Mouse (Mus musculus) left cerebral cortex, adult 8-10 months (tissue): ENCODE measurements around the gene Mrps14. TPM values are rescaled to one million over a fixed set of nuclear protein-coding genes. Genes with fewer than 3 reads are reported as not detected.

Source experiments
- DNase-seq, 2 experiments: peaks; one replicate each; pipeline ENCODE4 v3.0.0; 2022; ENCODE audit warnings: low spot score in 2 of 2
- total RNA-seq, 4 experiments: library from RNA; stranded (reverse); gene quantifications; 2 replicates each; pipeline ENCODE4 v1.2.4; 2022

Gene Mrps14
- total RNA-seq, 4 experiments from 2014 or later: 61.1 to 68.7 (median 63.9) TPM

DNA sequence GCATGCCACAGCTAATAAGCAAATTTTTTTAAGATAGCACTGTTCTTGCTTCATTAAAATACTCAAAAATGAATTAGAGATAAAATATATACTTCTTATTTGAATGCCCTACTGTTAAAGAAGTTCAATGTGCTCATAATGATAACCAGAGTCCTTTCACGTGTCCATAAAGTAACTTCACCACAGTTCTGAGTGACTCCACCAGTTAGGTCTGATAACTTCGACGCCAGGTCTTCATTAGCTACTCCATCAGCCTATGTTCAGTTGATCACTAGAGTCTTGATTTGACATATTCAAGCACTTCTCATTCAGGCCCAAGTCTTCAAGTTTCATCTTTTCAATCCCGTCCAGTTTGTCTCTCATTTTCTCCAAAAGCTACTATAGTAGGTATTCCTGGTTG is 32.2 kb downstream of the Mrps14 start:
- DNase-seq: no peak

DNA sequence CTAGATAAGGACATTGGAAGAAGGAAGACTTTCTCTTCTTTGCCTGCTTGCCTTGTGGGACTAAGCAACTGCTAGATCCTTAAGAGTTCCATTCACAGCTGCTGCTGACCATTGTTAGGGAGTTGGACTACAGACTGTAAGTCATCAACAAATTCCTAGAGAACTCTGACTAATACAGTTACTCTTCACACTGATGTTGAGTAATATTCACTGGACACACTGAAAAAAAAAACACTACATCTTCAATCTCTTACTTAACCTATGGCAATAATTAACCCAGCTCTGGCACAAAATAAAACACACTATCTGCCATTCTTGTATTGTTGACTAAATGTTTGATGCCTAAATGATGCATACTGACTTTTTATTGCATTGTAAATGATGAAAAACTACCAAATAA is 32.8 kb downstream of the Mrps14 start:
- no peak for DNase-seq

DNA sequence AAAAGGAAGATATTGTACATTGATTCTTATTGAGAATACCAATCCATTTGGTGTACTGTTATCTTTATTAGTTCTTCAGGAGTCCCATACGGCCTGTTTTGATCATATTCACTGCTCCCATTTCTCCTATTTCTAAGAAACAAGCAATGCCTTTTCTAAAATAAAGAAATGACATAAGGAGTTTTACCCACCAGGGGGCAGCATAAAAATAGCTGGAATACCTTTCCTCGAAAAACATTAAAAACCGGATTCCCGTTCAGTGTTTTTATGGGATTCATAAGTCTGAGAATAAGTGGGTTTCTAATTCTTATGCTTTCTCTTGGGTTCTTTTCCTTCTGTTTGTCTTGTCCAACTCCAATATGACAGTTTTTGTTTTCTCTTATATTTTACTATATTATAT is 36.0 kb downstream of the Mrps14 start:
- DNase-seq: no peak

DNA sequence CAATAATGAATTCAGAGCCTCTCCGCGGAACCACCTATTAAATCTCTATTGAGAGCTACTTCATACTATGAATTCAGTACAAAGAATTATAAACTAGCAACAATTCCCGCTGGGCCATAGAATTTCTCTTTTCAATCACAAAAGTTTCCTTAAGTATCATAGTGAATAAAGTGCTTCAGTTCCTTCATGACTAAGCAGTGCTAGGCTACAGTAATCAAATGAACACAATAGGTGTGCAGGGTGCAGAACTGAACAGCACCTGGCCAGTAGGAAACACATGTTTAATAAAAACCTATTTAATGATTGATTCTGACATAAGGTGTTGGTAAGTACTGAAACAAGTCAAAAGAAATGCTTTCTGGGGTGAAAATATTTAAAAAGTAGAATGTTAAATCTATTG is 37.1 kb downstream of the Mrps14 start:
- no peak for DNase-seq

DNA sequence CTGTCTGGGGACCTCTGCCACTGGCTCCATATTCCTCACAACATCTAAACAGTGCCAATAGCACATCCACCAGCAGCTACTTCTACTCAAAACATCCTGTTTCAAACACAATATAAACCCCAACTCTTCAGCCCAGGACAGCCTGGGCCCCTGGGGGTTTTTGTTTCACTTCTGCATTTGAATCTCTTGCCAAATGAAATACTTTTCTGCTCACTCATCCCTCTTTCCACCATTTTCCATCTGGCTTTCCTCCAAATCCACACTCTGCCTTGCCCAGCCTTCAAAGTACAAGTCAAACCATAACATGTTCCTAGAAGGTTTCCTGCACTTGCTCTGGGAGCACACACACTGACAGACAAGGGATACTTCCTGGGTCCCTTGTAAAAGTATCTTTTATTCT is 38.9 kb downstream of the Mrps14 start:
- no peak for DNase-seq

DNA sequence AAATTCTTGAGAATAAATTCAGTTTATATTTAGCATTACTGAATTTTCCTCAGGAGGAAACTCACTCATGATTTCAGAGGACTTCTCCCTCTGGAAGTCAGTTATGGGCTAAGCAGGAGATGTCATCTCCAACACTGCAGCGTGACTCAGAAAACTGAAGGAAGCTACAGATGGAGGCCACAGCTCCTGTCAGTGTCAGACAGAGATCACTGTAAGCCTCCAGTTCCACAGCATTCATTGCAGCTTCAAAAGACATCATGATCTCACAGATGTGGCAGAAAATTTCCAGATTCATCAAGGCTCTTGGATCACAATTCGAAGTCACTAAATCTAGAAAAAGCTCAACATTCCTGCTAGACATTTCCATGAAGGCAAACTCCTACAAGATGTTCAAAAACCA is 43.0 kb downstream of the Mrps14 start:
- no peak for DNase-seq

DNA sequence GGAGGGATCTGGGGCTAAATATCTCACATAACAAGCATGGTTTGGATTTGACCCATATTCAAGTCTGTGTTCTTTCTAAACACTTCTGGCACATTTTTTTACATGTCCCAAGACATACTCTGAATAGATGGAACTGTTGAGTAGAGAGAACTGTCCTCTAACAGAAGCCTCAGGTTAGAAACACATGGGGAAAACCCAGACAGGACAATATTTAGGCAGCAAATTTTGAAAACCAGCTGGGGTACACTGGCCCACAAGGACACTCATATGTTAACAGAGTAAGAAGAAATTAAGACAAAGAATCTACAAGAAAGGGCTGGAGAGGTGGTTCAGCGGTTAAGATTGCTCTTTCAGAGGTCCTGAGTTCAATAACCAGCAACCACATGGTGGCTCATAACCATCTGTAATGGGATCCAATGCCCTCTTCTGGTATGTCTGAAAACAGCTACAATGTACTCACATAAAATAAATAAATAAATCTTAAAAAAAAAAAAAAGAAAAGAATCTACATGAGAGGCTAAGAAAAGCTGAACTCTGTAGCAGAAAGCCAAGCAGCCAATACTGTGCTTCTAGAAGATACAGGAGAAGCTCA is 43.9 kb downstream of the Mrps14 start:
- no peak for DNase-seq

DNA sequence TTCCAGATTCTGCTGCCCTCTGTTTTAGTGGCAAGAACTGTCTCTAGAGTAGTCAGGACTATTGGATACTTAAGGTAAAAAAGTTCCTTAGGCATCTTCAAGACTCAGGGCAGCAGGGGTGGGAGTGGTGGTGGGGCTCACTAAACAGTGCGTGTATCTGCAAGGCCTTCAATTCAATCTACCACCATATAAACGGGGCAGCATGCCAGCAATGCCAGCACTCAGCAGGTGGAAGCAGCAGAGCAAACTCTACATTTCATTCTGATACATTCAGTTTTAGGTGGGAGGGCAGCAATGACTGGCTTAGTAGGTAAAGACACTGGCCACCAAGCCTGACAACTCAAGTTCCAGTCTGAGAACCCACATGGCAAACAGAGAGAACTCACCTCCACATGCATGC is 45.1 kb downstream of the Mrps14 start:
- no peak for DNase-seq

DNA sequence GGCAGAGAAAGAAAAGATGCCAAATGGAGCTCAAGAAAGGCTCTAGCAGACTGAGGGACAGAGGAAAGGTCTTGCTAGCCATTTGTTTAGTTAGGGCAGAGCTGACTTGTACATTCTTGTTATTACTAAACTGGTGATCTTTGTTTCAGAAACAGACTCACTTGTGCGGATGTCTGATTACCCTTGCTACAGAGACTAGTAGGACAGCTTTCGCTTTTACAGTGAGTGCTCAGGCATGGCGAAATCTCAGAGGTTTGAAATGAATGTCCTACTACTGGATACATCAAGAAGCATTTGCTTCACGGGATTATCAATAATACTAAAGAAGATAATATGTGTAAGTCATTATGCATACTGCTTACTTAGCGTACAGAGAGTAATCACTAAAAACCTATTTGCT is 49.7 kb downstream of the Mrps14 start:
- no peak for DNase-seq

DNA sequence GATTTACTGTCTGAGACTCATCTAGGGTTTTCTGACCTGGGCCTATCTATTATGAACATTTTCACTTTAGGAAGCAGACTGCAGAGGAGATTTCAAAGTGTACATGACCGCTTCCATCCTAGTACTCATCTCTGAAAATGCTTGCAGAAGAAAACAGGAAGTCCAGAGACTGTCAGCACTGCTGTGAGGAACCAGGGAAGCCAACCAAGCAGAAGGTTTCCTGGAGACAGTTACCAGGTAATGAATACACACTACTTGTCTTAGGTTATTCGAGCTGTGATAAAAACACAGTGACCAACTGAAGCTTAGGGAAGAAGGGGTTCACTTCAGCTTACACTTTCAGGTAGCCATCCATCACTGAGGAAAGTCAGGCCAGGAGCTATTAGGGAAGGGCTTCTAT is 50.9 kb downstream of the Mrps14 start:
- no peak for DNase-seq

DNA sequence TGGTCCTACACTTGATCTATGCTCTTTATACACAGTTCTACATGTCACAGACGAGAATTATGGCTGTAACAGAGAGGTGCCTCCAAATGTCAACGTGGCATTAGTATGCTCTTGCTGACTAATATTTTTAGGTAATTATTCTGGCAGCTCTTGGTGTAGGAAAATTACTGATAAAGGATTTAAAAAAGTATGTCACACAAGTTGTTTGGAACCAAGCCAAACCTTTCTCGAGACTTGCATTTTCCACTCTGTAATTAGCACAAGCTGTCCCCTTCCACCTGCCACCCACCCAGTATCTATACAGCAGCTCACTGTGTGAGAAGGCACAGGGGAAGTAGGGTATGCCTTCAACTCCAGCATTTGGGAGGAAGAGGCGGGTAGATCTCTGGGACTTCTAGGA is 51.8 kb downstream of the Mrps14 start:
- DNase-seq: no peak

DNA sequence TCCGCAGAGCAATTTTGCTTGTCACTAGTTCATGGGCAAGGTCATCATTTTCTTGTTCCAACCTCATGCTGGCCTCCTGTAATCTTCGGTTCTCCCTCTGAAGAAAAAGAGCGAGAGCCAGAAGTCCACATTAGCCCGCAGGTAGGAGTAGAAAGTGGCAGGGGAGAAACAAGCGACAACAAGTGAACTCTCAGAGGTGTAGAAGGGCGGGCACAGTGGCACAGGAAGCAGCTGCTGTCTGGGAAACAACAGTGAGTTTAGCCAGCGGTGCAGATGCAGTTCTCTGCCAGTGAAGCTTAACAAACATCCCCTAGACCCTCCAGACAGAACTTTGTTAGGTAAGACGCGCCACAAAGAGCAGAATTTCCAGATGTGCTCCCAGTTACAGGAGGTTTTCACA is 52.5 kb downstream of the Mrps14 start:
- no peak for DNase-seq

DNA sequence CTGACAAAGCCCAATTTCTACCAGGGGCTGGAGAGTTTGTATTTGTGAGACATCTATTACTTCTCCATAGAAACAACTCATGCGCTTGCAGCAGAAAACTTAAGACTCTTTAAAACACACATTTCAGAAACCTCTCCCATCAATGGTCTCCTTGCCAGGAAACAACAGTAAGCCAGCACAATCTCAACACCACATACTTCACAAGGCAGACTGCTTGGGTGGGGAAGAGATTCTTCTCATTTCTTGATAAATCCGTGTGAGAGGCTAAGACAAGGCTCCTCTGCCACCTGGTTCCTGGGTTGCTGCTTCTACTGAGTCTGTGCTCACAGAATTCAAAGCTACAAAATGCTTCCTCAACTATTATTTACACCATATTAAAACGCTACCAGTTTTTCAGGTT is 54.8 kb downstream of the Mrps14 start:
- DNase-seq: no peak

DNA sequence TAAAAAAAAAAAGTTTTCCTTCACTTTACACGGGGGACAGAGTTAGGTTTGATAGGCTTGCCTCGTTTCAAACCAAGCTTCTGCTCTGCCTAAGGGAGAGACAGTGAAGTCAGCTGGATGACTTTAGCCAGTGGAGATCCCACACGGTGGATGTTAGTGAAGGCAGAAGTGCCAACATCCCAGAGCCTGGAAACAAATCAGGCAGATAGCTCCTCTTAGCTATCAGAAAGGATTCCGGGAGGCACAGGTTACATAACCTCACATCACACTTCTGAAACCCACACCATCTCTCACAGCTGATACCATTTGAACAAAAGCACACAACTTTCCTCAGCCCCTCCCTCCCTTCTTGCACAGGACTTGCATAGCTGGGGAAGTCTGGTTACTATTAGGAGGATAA is 55.8 kb downstream of the Mrps14 start:
- no peak for DNase-seq

DNA sequence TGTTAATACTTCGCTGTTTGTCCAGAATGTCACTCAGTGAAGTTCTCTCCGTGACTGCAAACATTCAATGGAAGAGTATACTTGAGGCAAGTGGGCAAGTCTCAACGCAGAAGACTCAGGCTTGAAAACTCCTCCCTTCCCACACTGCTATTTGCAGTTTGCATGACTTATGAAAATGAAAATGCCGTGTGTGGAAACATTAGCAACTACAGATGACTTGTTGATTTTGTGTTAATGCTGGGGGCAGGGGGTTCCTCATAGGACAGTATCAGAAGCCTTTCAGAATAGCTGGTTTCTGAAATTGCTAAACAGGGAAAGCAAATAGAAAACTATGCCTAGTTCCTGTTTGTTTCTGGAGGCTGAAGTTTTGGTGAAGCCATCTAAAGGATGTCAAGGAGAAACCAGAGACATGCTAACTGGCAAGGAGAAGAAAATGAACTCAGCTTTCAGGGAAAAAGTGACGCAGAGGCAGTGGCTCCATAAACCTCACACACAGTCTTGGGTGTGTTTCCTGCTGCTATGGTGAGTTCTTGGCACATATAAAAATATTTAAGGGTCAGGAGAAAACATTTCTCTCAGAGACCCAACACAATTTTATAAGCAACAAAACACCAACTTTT is 56.5 kb downstream of the Mrps14 start:
- DNase-seq: no peak

Other genes starting within 250 kb of the Mrps14 start
- 1 to 10 TPM; 1.3 to 3.2 (median 2.1) TPM for gene 4930523C07Rik, start 150.8 kb upstream of the Mrps14 start, total RNA-seq
- under 1 TPM; 0.15 to 0.28 (median 0.17) TPM for gene Tnn, start 41.6 kb upstream of the Mrps14 start, total RNA-seq
- gene Cacybp, start 17.7 kb downstream of the Mrps14 start, total RNA-seq: 10 to 100 TPM; 80.7 to 91.3 (median 83.0) TPM